Mouse (Mus musculus) lung, adult 2 months (tissue): ENCODE data around the gene Apoa1. TPM values are rescaled to one million over a fixed set of nuclear protein-coding genes. Genes with fewer than 3 reads are reported as not detected.
A peak's percentile ranks its signal among the peaks of the same experiment; 100 is the strongest.

ENCODE experiments used
- DNase-seq: peaks from one replicate; pipeline ENCODE4 v3.0.0; 2022
- H3K4me1 ChIP-seq: fragments of 200-500 bp; 2 replicates; pipeline ENCODE4 v1.6.1; 2011; ENCODE audit warnings: low read length; ENCODE audit not compliant: control insufficient read depth, insufficient read depth
- H3K4me3 ChIP-seq: fragments of 200-500 bp; replicated peaks from 2 replicates; pipeline ENCODE3; 2011; ENCODE audit warnings: low read depth, mild to moderate bottlenecking, control low read depth, low read length; ENCODE audit errors: extremely low read depth
- CTCF ChIP-seq: fragments of 200-500 bp; IDR thresholded peaks from 2 replicates; pipeline ENCODE4 v1.5.1; 2011; ENCODE audit warnings: mild to moderate bottlenecking, low read length, control low read depth; ENCODE audit not compliant: insufficient read depth
- POLR2A ChIP-seq: fragments of 200-500 bp; IDR thresholded peaks from 2 replicates; pipeline ENCODE4 v1.6.1; 2011; ENCODE audit warnings: low read depth, mild to moderate bottlenecking, control low read depth, low read length, borderline replicate concordance; ENCODE audit errors: extremely low read depth
- WGBS: fragments of 180-500 bp; shearing (Covaris S2); methylation state at CpG from one replicate; pipeline ENCODE4 v1.1.7; 2018; 5-methylcytosine and 5-hydroxymethylcytosine counted together
- polyA plus RNA-seq: library from polyadenylated mRNA; depleted of rRNA; stranded (reverse); fragments of >200 nt; gene quantifications from 2 replicates; pipeline ENCODE4 v1.2.3, GENCODE M21; 2012

Gene Apoa1
- polyA plus RNA-seq, 1 experiment: 3.2 TPM

DNA sequence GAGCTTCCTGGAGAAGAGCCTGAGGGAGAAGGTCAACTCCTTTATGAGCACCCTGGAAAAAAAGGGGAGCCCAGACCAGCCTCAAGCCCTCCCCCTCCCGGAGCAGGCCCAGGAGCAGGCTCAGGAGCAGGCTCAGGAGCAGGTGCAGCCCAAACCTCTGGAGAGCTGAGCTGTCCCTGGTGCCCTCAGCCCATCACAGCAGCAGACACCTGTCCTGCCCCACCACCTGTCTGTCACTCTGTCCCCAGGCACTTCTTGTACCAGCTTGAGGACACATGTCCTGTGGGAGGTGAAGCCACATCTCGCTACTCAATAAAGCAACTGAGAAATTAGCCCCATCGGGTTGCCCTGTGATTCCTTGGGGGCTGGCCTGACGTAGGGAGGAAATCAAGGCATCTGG, 14.7 kb downstream of the Apoa1 start:
- no peak for DNase-seq
- WGBS: 79% methylated on average over 4 of the region's 4 CpGs
- Histone ChIP-seq H3K4me3 (no peak overlapping the region), H3K4me1 (no peaks in the 10 kb centered on the region)
- TF ChIP-seq CTCF: no peak
- TF ChIP-seq POLR2A: no peak

DNA sequence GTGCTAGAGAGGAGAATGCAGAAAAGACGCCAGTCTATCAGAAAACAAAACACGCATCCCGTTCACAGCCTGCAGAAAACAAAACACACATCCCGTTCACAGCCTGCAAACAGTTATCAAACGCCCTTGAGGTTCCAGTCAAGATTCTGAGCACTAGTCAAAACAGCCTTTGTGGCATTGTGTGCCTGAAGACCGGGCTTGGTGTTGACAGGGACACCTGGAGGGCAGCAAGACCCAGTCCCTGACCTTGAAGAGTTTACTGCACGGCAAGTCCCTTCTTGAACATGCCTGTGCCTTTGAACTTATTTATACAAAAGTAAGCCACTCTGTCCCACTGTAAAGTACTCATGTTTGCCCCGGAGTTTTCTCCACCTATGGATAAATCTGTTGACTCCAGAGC, 15.2 kb downstream of the Apoa1 start:
- Histone ChIP-seq H3K4me3 (no peak overlapping the region), H3K4me1 (no peaks in the 10 kb centered on the region)
- DNase-seq: no peak
- TF ChIP-seq POLR2A: no peak
- no peak for TF ChIP-seq CTCF
- WGBS: 49% methylated on average over 8 of the region's 8 CpGs

DNA sequence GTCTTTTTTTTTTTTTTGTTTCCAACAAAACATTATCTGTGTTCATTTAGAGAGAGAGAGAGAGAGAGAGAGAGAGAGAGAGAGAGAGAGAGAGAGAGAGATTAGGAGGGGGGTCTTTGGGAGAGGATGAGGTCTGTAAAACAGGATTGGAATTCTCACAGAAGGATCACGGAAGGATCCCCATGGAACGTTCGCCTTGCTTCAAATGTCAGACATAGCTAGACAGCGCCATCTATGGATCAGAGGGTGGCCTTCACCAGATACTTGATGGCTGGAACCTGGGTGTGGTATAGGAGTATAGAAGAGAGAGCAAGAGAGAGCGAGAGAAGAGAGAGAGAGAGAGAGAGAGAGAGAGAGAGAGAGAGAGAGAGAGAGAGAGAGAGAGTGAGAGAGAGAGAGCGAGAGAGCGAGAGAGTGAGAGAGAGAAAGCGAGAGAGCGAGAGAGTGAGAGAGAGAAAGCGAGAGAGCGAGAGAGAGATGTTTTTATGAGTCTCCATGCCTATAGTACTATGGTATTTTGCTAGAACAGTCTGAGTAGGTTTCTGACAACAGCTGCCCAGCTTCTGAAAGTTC, 18.5 kb downstream of the Apoa1 start:
- peak; percentile 28 for DNase-seq
- Histone ChIP-seq H3K4me3 (no peak overlapping the region), H3K4me1 (no peaks in the 10 kb centered on the region)
- 29% methylated on average over 11 of the region's 11 CpGs for WGBS
- no peak for TF ChIP-seq POLR2A
- TF ChIP-seq CTCF: peak; percentile 77

DNA sequence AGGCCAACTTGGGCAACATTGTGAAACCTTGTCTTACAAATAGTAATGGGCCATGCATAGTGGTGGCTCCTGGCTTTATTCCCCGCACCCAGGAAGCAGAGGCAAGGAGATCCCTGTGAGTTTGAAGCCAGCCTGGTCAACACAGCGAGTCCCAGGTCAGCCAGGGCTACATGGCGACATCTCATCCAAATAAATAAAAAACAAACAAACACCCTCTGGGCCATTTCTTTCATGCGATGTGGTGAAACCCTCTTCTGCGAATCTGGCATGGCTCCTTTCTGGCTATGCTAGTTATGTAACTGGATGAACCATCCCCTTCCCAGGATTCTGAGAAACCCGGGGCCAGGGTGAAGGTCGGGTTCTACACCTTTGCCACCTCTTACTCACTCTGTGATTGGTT, 27.8 kb downstream of the Apoa1 start:
- 81% methylated on average over 7 of the region's 7 CpGs for WGBS
- no peak for DNase-seq
- Histone ChIP-seq H3K4me3 (no peak overlapping the region), H3K4me1 (0 out of 2 replicates have a peak, but pooled peaks cover 2% of the 10 kb centered on the region)
- TF ChIP-seq POLR2A: no peak
- no peak for TF ChIP-seq CTCF

DNA sequence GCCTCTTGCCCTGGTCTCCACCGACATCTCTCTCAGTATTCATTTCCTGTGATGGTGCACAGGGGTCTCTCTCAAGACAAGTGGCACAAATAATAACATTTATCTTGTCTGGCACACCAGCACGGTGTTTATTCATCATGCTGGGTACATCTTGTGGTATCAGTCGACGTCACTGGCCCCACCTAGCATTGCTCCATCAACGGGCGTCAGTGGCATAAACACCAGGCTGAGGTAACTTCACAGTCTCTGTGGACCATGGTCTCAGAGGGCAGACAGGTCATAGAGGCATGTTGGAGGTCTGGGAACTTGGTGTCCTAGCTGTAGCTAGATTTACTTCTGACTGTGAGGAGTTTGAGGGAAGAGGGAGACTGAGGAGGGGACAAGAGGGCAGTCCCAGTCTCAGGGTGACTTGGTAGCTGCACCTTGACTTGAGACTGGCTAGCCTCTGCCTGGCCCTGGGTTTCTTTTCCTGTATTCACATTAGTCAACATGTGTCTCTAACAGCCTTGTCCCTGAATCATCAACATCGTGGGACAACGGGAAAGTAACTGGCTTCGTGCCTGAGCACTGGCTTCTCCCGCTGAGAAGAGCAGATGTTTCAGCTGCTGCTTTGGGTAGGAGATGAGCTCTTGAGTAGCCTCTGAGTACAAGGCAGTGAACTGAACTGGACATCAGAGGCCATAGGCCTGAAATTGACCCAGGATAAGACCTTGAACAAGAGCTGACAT, 28.4 kb downstream of the Apoa1 start:
- DNase-seq: no peak
- Histone ChIP-seq H3K4me3 (no peak overlapping the region), H3K4me1 (0 out of 2 replicates have a peak, but pooled peaks cover 2% of the 10 kb centered on the region)
- TF ChIP-seq CTCF (no peak), POLR2A (no peak)
- 80% methylated on average over 10 of the region's 10 CpGs for WGBS

DNA sequence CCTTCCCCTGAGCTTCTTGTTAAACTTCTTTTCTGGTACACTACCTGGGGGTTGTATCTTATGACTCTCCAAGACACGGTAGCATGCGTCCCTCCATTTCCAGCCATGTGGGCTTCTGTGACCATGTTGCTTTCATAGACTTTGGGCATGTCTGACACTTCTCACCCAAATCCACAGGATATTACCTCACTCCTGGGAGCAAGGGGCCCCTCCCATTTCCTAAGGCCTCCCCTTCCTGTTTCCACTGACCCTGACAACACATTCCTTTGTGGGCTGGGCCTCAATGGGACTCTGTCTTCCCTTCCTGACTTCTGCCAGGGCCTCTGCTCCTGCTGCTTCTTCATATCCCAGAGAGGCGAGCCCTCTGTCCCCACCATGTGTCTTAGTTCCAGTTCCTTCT, 29.2 kb downstream of the Apoa1 start:
- DNase-seq: no peak
- no peak for TF ChIP-seq POLR2A
- TF ChIP-seq CTCF: no peak
- Histone ChIP-seq H3K4me1 (0 out of 2 replicates have a peak, but pooled peaks cover 2% of the 10 kb centered on the region), H3K4me3 (no peak overlapping the region)
- WGBS: 66% methylated on average over 3 of the region's 3 CpGs

DNA sequence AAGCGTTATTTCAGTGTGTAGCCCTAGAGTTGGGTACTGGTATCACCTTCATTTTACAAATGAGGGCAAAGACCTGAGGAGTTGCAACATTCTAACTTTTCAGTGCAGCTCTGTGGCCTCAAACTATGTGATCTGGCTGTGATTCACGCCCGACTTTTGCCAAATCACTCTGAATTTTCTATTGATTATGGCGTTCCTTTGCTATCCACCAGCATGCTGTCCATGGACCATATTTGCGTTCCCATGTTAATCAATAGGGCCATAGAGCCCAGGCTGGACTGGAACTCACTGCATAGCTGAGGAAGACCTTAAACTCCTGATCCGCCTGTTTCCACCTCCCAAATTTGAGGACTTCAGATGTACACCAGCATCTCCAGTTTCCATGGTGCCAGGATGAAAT, 30.7 kb downstream of the Apoa1 start:
- TF ChIP-seq POLR2A (no peak), CTCF (no peak)
- 85% methylated on average over 6 of the region's 6 CpGs for WGBS

DNA sequence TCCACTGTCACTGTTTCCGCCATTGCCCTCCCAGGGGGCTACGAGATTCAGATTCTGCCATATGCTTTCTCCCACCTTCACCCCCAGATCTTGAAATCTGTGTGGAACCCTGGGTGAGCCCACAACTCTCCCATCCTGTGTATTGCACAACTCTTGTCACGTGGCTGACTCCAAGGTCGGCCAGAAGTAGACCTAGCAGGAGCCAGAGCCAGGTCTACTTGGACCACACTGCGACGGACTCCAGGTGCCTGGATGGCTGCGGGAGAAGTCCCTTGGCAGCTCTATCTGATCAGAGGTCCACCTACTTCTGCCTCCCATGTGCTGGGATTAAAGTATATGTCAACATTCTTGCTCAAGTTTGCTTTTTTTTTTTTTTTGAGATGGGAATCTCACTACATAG, 32.8 kb downstream of the Apoa1 start:
- DNase-seq: no peak
- 74% methylated on average over 7 of the region's 7 CpGs for WGBS
- Histone ChIP-seq H3K4me1 (0 out of 2 replicates have a peak, but pooled peaks cover 2% of the 10 kb centered on the region), H3K4me3 (no peak overlapping the region)
- TF ChIP-seq CTCF (no peak), POLR2A (no peak)

More for the DNA sequence above, 30.7 kb downstream of the Apoa1 start:
- no peak for DNase-seq
- H3K4me1 ChIP-seq: 0 out of 2 replicates have a peak, but pooled peaks cover 2% of the 10 kb centered on the region
- no peak overlapping the region for H3K4me3 ChIP-seq

DNA sequence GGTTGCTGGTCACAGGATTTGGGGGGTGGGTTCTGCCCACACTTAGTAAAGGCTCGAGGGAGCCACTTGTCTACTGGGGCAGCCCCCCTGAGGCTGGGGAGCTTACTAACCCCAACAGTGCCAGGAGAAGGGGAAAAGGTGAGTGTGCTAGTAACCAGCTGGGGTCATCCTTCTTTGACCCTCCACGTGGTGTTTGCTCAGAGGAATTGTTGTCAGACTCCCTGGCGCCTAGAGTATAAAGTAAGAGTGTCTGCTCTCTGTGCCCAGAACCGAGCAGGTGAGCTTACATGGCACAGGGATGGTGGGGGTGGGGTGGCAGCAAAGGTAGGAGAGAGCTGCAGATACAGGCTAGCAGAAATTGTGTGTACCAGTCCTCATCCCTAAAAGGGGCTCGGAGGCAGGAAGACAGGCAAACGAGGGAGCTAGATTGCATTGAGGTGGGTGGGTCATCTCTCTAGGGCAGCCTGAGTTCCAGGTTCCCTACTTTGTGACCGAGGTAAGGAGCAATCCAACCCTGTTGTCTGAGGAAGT, 40.0 kb downstream of the Apoa1 start, which contains the start of gene Apoa5:
Gene Apoa5, plus strand, starts transcription at position 291 of the 531 bp plus-strand sequence.
- TF ChIP-seq CTCF (no peak), POLR2A (no peak)
- WGBS: 34% methylated on average over 7 of the region's 7 CpGs
- H3K4me3 ChIP-seq: no peak within 1 kb of the TSS
- DNase-seq: no peak
- peaks cover under 1% of the 10 kb centered on the region; the same call in 1 of the 2 replicates for H3K4me1 ChIP-seq

DNA sequence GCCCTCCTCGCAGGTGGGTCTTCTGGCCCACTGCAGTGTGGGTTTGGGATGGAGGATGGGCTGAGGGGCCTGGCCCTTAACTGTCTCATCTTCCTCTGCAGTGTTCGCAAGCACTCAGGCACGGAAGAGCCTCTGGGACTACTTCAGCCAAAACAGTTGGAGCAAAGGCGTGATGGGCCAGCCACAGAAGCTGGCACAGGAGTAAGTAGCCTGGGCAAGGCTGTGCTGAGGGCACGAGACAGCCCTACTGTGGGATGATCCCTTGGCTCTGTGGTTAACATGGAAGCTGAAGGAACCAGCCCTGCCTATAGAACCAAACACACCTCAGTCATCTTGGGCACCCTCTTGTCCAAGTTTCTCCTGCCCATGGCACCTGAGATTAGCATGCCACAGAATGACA, 40.7 kb downstream of the Apoa1 start:
- peaks cover 6% of the 10 kb centered on the region for H3K4me1 ChIP-seq
- WGBS: 77% methylated on average over 5 of the region's 5 CpGs
- no peak overlapping the region for H3K4me3 ChIP-seq
- no peak for TF ChIP-seq CTCF
- no peak for TF ChIP-seq POLR2A
- DNase-seq: no peak
